Mouse (Mus musculus) stomach, postnatal 0 days (tissue): ENCODE data around the gene Bbs2. TPM values are rescaled to one million over a fixed set of nuclear protein-coding genes. Genes with fewer than 3 reads are reported as not detected.
"Not testable (repeated sequence)": the region's sequence is repeated elsewhere in the genome, so short reads cannot be mapped to it uniquely, and the experiment has no call there.

Experiments used
- ATAC-seq: fragments of 200-750 bp; cut with Nextera tagmentation; 2 replicates; pipeline ENCODE4 v1.8.0; 2017; ENCODE audit not compliant: low FRiP score, low TSS enrichment
- DNase-seq: peaks from one replicate; pipeline ENCODE4 v3.0.0-alpha.2; 2016; ENCODE audit warnings: low spot score
- H3K27ac ChIP-seq: fragments of 300-500 bp; sonication (generic); replicated peaks from 2 replicates; pipeline ENCODE4 v1.5.1; 2014; ENCODE audit warnings: mild to moderate bottlenecking, control low read depth
- H3K27me3 ChIP-seq: fragments of 300-500 bp; sonication (generic); 2 replicates; pipeline ENCODE4 v1.6.1; 2014; ENCODE audit warnings: low read length; ENCODE audit not compliant: control insufficient read depth, insufficient read depth
- H3K36me3 ChIP-seq: fragments of 300-500 bp; sonication (generic); 2 replicates; pipeline ENCODE4 v1.6.1; 2014; ENCODE audit warnings: low read length, mixed read lengths; ENCODE audit not compliant: control insufficient read depth, insufficient read depth
- H3K4me1 ChIP-seq: fragments of 300-500 bp; sonication (generic); replicated peaks from 2 replicates; pipeline ENCODE4 v1.6.1; 2014; ENCODE audit warnings: antibody characterized with exemption; ENCODE audit not compliant: control insufficient read depth, insufficient read depth
- H3K4me2 ChIP-seq: fragments of 300-500 bp; sonication (generic); replicated peaks from 2 replicates; pipeline ENCODE4 v1.6.1; 2014; ENCODE audit warnings: low read depth, mild to moderate bottlenecking, control low read depth, moderate library complexity
- H3K4me3 ChIP-seq: fragments of 300-500 bp; sonication (generic); 2 replicates; pipeline ENCODE4 v1.5.1; 2014; ENCODE audit warnings: low read depth, low read length, control low read depth
- H3K9ac ChIP-seq: fragments of 300-500 bp; sonication (generic); 2 replicates; pipeline ENCODE4 v1.6.1; 2014; ENCODE audit warnings: mild to moderate bottlenecking, low read length, control low read depth, mixed read lengths
- H3K9me3 ChIP-seq: fragments of 300-500 bp; sonication (generic); 2 replicates; pipeline ENCODE4 v1.6.1; 2016; ENCODE audit warnings: low read length; ENCODE audit not compliant: control insufficient read depth
- CTCF ChIP-seq: IDR thresholded peaks from 2 replicates; pipeline ENCODE4 v1.5.1; 2016; ENCODE audit warnings: antibody characterized with exemption, low read depth, mild to moderate bottlenecking, moderate library complexity
- EP300 ChIP-seq: optimal IDR thresholded peaks from 2 replicates; pipeline ENCODE3; 2016; ENCODE audit warnings: antibody characterized with exemption
- WGBS: fragments of 180-500 bp; shearing (Covaris S2); extraction: QIAGEN DNeasy Blood & Tissue Kit; methylation state at CpG from one replicate; pipeline ENCODE4 v1.1.7; 2014; 5-methylcytosine and 5-hydroxymethylcytosine counted together
- polyA plus RNA-seq: library from polyadenylated mRNA; unstranded; fragments of >200 nt; fragmentation: Nextera tagmentation; extraction: Ambion mirVana; gene quantifications from 2 replicates; pipeline ENCODE4 v1.2.1, GENCODE M21; 2015

Gene Bbs2
- 5.9 and 6.9 TPM in 2 replicates for polyA plus RNA-seq

GRCm38 (mm10) chr8:94098081-94098974 lies at the start of gene Bbs2:
Gene Bbs2 (minus strand): TSS chr8:94098928.
- TF ChIP-seq EP300 (no peak), CTCF (peak; percentile 67)
- no peaks in the 10 kb centered on the region for H3K27me3 ChIP-seq
- peak within 1 kb of the TSS; percentile 65 for H3K4me3 ChIP-seq
- H3K9ac ChIP-seq: peak within 1 kb of the TSS; percentile 73
- no peaks in the 10 kb centered on the region for H3K9me3 ChIP-seq
- under 1% methylated on average over 61 of the region's 61 CpGs for WGBS
- peak within 1 kb of the TSS; percentile 94 for H3K27ac ChIP-seq
- no peaks in the 10 kb centered on the region for H3K36me3 ChIP-seq
- DNase-seq: peak; percentile 99
- peak within 1 kb of the TSS; percentile 44 for H3K4me2 ChIP-seq
- peak; percentile 100 for ATAC-seq
- H3K4me1 ChIP-seq: no peaks in the 10 kb centered on the region

- Histone ChIP-seq H3K4me1 (no peaks in the 10 kb centered on the region), H3K4me2 (no peak overlapping the region), H3K27me3 (no peaks in the 10 kb centered on the region), H3K27ac (no peak overlapping the region), H3K9ac (no peak overlapping the region), H3K4me3 (no peak overlapping the region), H3K36me3 (no peaks in the 10 kb centered on the region), H3K9me3 (no peaks in the 10 kb centered on the region)
- DNase-seq (no peak), ATAC-seq (no peak)
- 25% methylated on average over 5 of the region's 5 CpGs for WGBS
- no peak for TF ChIP-seq CTCF
- no peak for TF ChIP-seq EP300
Measured at GRCm38 (mm10) chr8:94148236-94148635, 49.5 kb upstream of the Bbs2 start.

GRCm38 (mm10) chr8:94140266-94140795 lies 41.6 kb upstream of the Bbs2 start:
- TF ChIP-seq EP300 (no peak), CTCF (no peak)
- WGBS: 73% methylated on average over 4 of the region's 4 CpGs
- Histone ChIP-seq H3K27ac (no peak overlapping the region), H3K27me3 (no peaks in the 10 kb centered on the region), H3K36me3 (no peaks in the 10 kb centered on the region), H3K9me3 (no peaks in the 10 kb centered on the region), H3K4me3 (no peak overlapping the region), H3K4me2 (no peak overlapping the region), H3K4me1 (no peaks in the 10 kb centered on the region), H3K9ac (no peak overlapping the region)
- ATAC-seq (no peak), DNase-seq (no peak)

GRCm38 (mm10) chr8:94136933-94137332 lies 38.2 kb upstream of the Bbs2 start, which contains the start of gene Mt4:
Gene Mt4 (plus strand): TSS chr8:94137197.
- H3K4me2 ChIP-seq: no peak within 1 kb of the TSS
- peak; percentile 36; the same call in 1 of the 2 replicates for ATAC-seq
- WGBS: 36% methylated on average over 6 of the region's 6 CpGs

GRCm38 (mm10) chr8:94136192-94136591 lies 37.5 kb upstream of the Bbs2 start:
- no peak overlapping the region for H3K9ac ChIP-seq
- no peak overlapping the region for H3K4me2 ChIP-seq
- H3K4me1 ChIP-seq: no peaks in the 10 kb centered on the region
- H3K4me3 ChIP-seq: no peak overlapping the region
- 53% methylated on average over 7 of the region's 7 CpGs for WGBS
- TF ChIP-seq CTCF (no peak), EP300 (no peak)
- ATAC-seq (no peak), DNase-seq (no peak)
- no peaks in the 10 kb centered on the region for H3K36me3 ChIP-seq
- H3K27ac ChIP-seq: no peak overlapping the region
- H3K27me3 ChIP-seq: no peaks in the 10 kb centered on the region
- no peaks in the 10 kb centered on the region for H3K9me3 ChIP-seq

More at GRCm38 (mm10) chr8:94136933-94137332, 38.2 kb upstream of the Bbs2 start, which contains the start of gene Mt4:
- no peaks in the 10 kb centered on the region for H3K27me3 ChIP-seq
- H3K9ac ChIP-seq: no peak within 1 kb of the TSS
- H3K27ac ChIP-seq: no peak within 1 kb of the TSS
- DNase-seq: no peak
- no peaks in the 10 kb centered on the region for H3K4me1 ChIP-seq
- H3K4me3 ChIP-seq: no peak within 1 kb of the TSS
- TF ChIP-seq EP300 (no peak), CTCF (no peak)
- no peaks in the 10 kb centered on the region for H3K9me3 ChIP-seq
- no peaks in the 10 kb centered on the region for H3K36me3 ChIP-seq

GRCm38 (mm10) chr8:94135556-94135955 lies 36.8 kb upstream of the Bbs2 start:
- Histone ChIP-seq H3K27ac (no peak overlapping the region), H3K36me3 (no peaks in the 10 kb centered on the region), H3K9me3 (no peaks in the 10 kb centered on the region), H3K27me3 (no peaks in the 10 kb centered on the region), H3K4me3 (no peak overlapping the region), H3K4me1 (no peaks in the 10 kb centered on the region), H3K9ac (no peak overlapping the region), H3K4me2 (no peak overlapping the region)
- TF ChIP-seq EP300: no peak
- no peak for TF ChIP-seq CTCF
- DNase-seq (no peak), ATAC-seq (no peak)
- WGBS: 81% methylated on average over 6 of the region's 6 CpGs

- H3K36me3 ChIP-seq, H3K4me1 ChIP-seq, H3K4me2 ChIP-seq, H3K27me3 ChIP-seq, H3K4me3 ChIP-seq, ATAC-seq, H3K9me3 ChIP-seq, H3K27ac ChIP-seq, H3K9ac ChIP-seq, DNase-seq: not testable (repeated sequence)
- 34% methylated on average over 3 of the region's 3 CpGs for WGBS
Measured at GRCm38 (mm10) chr8:94134601-94135000, 35.9 kb upstream of the Bbs2 start.
